ENCODE assay signal across 11 mouse cellular contexts in genomic region chr1:135125990-135126389, GRCm38 (mm10). TPM values are rescaled to one million over a fixed set of nuclear protein-coding genes. Genes with fewer than 3 reads are reported as not detected.
DNase-seq lines count a peak whose midpoint lies in the region; ATAC-seq and TF ChIP-seq lines count a peak whose summit lies in the region.
"Had no signal": no experiment of that assay in that cellular context is flagged by ENCODE, and none has a peak within 500 bp of the region (broad histone marks: within the 10 kb centered on the region; RNA-seq: fewer than 3 reads in every experiment).

No protein-coding gene starts in this region.

- H3K4me2 ChIP-seq in hindbrain, embryonic 16.5 days (ENCODE audit: low read length) = no peak overlapping the region
- H3K4me2 ChIP-seq in hindbrain, embryonic 11.5 days (replicated peaks; ENCODE audit: low read depth, low read length) = no peak overlapping the region
- no peak overlapping the region for H3K4me2 ChIP-seq in neural tube, embryonic 13.5 days

- peaks cover 2% of the 10 kb centered on the region; the same call in 1 of the 2 replicates for H3K27me3 ChIP-seq in hindbrain, embryonic 16.5 days (replicated peaks; ENCODE audit: control insufficient read depth, insufficient read depth, low read length)
- H3K27me3 ChIP-seq in hindbrain, embryonic 11.5 days (ENCODE audit: control insufficient read depth, insufficient read depth, low read length) = peaks cover 2% of the 10 kb centered on the region; the same call in 1 of the 2 replicates
- H3K27me3 ChIP-seq in neural tube, embryonic 13.5 days = peaks cover 16% of the 10 kb centered on the region; the same call in 1 of the 2 replicates

- no peak for TF ChIP-seq POLR2A in embryonic fibroblast, embryonic 13.5 days (IDR thresholded peaks at IDR 0.05; ENCODE audit: low read depth, low read length)

- no peaks in the 10 kb centered on the region for H3K9me3 ChIP-seq in hindbrain, embryonic 16.5 days (ENCODE audit: control insufficient read depth, low read length)
- no peaks in the 10 kb centered on the region for H3K9me3 ChIP-seq in hindbrain, embryonic 11.5 days (ENCODE audit: control insufficient read depth, low read length)
- H3K9me3 ChIP-seq in neural tube, embryonic 13.5 days = no peaks in the 10 kb centered on the region

- peaks cover 2% of the 10 kb centered on the region; the same call in 1 of the 2 replicates for H3K4me1 ChIP-seq in hindbrain, embryonic 16.5 days (ENCODE audit: control insufficient read depth, insufficient read depth, low read depth, low read length)
- H3K4me1 ChIP-seq in hindbrain, embryonic 11.5 days (replicated peaks; ENCODE audit: control insufficient read depth, insufficient read depth, low read length) = peaks cover 2% of the 10 kb centered on the region; the same call in 1 of the 2 replicates
- peaks cover 17% of the 10 kb centered on the region; the same call in 1 of the 2 replicates for H3K4me1 ChIP-seq in neural tube, embryonic 13.5 days (replicated peaks)
- peaks cover 5% of the 10 kb centered on the region for H3K4me1 ChIP-seq in embryonic fibroblast, embryonic 13.5 days (ENCODE audit: control insufficient read depth, insufficient read depth, low read length)

- no peak for DNase-seq in hindbrain, embryonic 11.5 days (ENCODE audit: low spot score)
- no peak for DNase-seq in neural tube, embryonic 10.5 days (ENCODE audit: extremely low spot score, low spot score)
- DNase-seq in retina, postnatal 7 days (ENCODE audit: low read depth, low spot score) = peak; percentile 24
- DNase-seq in embryo, embryonic 11 days = no peak
- no peak for DNase-seq in ovary, postnatal 10 days (ENCODE audit: low spot score)

- H3K36me3 ChIP-seq in hindbrain, embryonic 16.5 days (ENCODE audit: control insufficient read depth, insufficient read depth, low read length) = no peaks in the 10 kb centered on the region
- H3K36me3 ChIP-seq in hindbrain, embryonic 11.5 days (ENCODE audit: control insufficient read depth, insufficient read depth, low read length) = no peaks in the 10 kb centered on the region
- no peaks in the 10 kb centered on the region for H3K36me3 ChIP-seq in neural tube, embryonic 13.5 days

- 51% methylated on average over 8 of the region's 8 CpGs for WGBS in hindbrain, embryonic 16.5 days
- WGBS in hindbrain, embryonic 11.5 days = 74% methylated on average over 8 of the region's 8 CpGs
- 62% methylated on average over 8 of the region's 8 CpGs for WGBS in neural tube, embryonic 13.5 days

- no peak overlapping the region for H3K27ac ChIP-seq in hindbrain, embryonic 16.5 days (ENCODE audit: low read depth, low read length)
- H3K27ac ChIP-seq in hindbrain, embryonic 11.5 days (ENCODE audit: low read depth, low read length) = no peak overlapping the region
- H3K27ac ChIP-seq in neural tube, embryonic 13.5 days (replicated peaks) = peak overlapping the region; percentile 50
- peak overlapping the region; percentile 45; the same call in 1 of the 2 replicates for H3K27ac ChIP-seq in embryonic fibroblast, embryonic 13.5 days (ENCODE audit: insufficient read depth, low read length)
- H3K27ac ChIP-seq: macrophage had no signal

- H3K4me3 ChIP-seq in hindbrain, embryonic 16.5 days (ENCODE audit: low read length) = no peak overlapping the region
- H3K4me3 ChIP-seq in hindbrain, embryonic 11.5 days (ENCODE audit: low read depth, low read length) = no peak overlapping the region
- H3K4me3 ChIP-seq in neural tube, embryonic 13.5 days = no peak overlapping the region
- H3K4me3 ChIP-seq in embryonic fibroblast, embryonic 13.5 days (ENCODE audit: insufficient read depth, low read length) = no peak overlapping the region

- no peak overlapping the region for H3K9ac ChIP-seq in hindbrain, embryonic 16.5 days (ENCODE audit: low read depth, low read length)
- H3K9ac ChIP-seq in hindbrain, embryonic 11.5 days (ENCODE audit: low read depth, low read length) = no peak overlapping the region
- H3K9ac ChIP-seq in neural tube, embryonic 13.5 days = no peak overlapping the region

- no peak for TF ChIP-seq CTCF in embryonic fibroblast, embryonic 13.5 days (IDR thresholded peaks at IDR 0.05; ENCODE audit: borderline replicate concordance, insufficient read depth, low read length)

- peak; percentile 38; the same call in 1 of the 2 replicates for ATAC-seq in hindbrain, embryonic 16.5 days
- no peak for ATAC-seq in hindbrain, embryonic 11.5 days (ENCODE audit: low FRiP score)
- no peak for ATAC-seq in neural tube, embryonic 13.5 days (ENCODE audit: low read depth)

RNA-seq across cellular contexts. Expression of gene Ptpn7, which starts 6.5 kb away (rescaled TPM):
- polyA plus RNA-seq in hindbrain, embryonic 16.5 days (2015; fragmentation: Nextera tagmentation; extraction: Ambion mirVana) = 0.24 and 0.30 TPM in 2 replicates
- 1.3 and 2.1 TPM in 2 replicates for polyA plus RNA-seq in hindbrain, embryonic 11.5 days (2014; fragmentation: Nextera tagmentation; extraction: Ambion mirVana)
- polyA plus RNA-seq in neural tube, embryonic 13.5 days (2015; fragmentation: Nextera tagmentation; extraction: Ambion mirVana) = 0.59 and 1.1 TPM in 2 replicates
- 0.79 and 0.85 TPM in 2 replicates for polyA plus RNA-seq in embryonic fibroblast, embryonic 13.5 days (2011; ENCODE audit: insufficient read length, low read depth, missing spikeins)

RNA-seq across cellular contexts. Expression of gene Arl8a, which starts 20.6 kb away (rescaled TPM):
- polyA plus RNA-seq in hindbrain, embryonic 16.5 days (2015; fragmentation: Nextera tagmentation; extraction: Ambion mirVana) = 329 and 392 TPM in 2 replicates
- 84.5 and 84.6 TPM in 2 replicates for polyA plus RNA-seq in hindbrain, embryonic 11.5 days (2014; fragmentation: Nextera tagmentation; extraction: Ambion mirVana)
- polyA plus RNA-seq in neural tube, embryonic 13.5 days (2015; fragmentation: Nextera tagmentation; extraction: Ambion mirVana) = 331 and 336 TPM in 2 replicates
- 115 and 141 TPM in 2 replicates for polyA plus RNA-seq in embryonic fibroblast, embryonic 13.5 days (2011; ENCODE audit: insufficient read length, low read depth, missing spikeins)

RNA-seq across cellular contexts. Expression of gene Lgr6, which starts 20.9 kb away (rescaled TPM):
- 1.4 and 1.7 TPM in 2 replicates for polyA plus RNA-seq in hindbrain, embryonic 16.5 days (2015; fragmentation: Nextera tagmentation; extraction: Ambion mirVana)
- 0.19 and 0.53 TPM in 2 replicates for polyA plus RNA-seq in hindbrain, embryonic 11.5 days (2014; fragmentation: Nextera tagmentation; extraction: Ambion mirVana)
- polyA plus RNA-seq in neural tube, embryonic 13.5 days (2015; fragmentation: Nextera tagmentation; extraction: Ambion mirVana) = 1.4 and 2.0 TPM in 2 replicates
- polyA plus RNA-seq in embryonic fibroblast, embryonic 13.5 days (2011; ENCODE audit: insufficient read length, low read depth, missing spikeins) = 2.3 TPM in 2 replicates
- polyA plus RNA-seq: macrophage had no signal

RNA-seq across cellular contexts. Expression of gene Gpr37l1, which starts 41.5 kb away (rescaled TPM):
- polyA plus RNA-seq in hindbrain, embryonic 16.5 days (2015; fragmentation: Nextera tagmentation; extraction: Ambion mirVana) = 2.7 and 6.1 TPM in 2 replicates
- polyA plus RNA-seq in hindbrain, embryonic 11.5 days (2014; fragmentation: Nextera tagmentation; extraction: Ambion mirVana) = not detected in 2 replicates
- polyA plus RNA-seq in neural tube, embryonic 13.5 days (2015; fragmentation: Nextera tagmentation; extraction: Ambion mirVana) = 0.63 and 0.76 TPM in 2 replicates
- not detected in 2 replicates for polyA plus RNA-seq in embryonic fibroblast, embryonic 13.5 days (2011; ENCODE audit: insufficient read length, low read depth, missing spikeins)
- polyA plus RNA-seq: heart, postnatal 0 days; macrophage; testis, adult 2 months had no signal

Comparison
In these comparisons a context has a peak if more than half of its experiments do, and no peak if none do; other contexts are left out.
1. H3K27ac ChIP-seq: peak in neural tube, embryonic 13.5 days (single experiment) and embryonic fibroblast, embryonic 13.5 days (single experiment); none in hindbrain, embryonic 16.5 days (single experiment) and hindbrain, embryonic 11.5 days (single experiment).